Mouse (Mus musculus): Measurements from ENCODE around the gene Dguok. TPM values are rescaled to one million over a fixed set of nuclear protein-coding genes. Genes with fewer than 3 reads are reported as not detected.

Gene Dguok
- polyA plus RNA-seq (2012; rRNA removed) (89.0 and 104 TPM in 2 replicates), polyA plus RNA-seq (2014; fragmentation: Nextera tagmentation; extraction: Ambion mirVana) (77.0 and 87.0 TPM in 2 replicates)

- H3K27me3 ChIP-seq (ENCODE audit: control insufficient read depth, insufficient read depth, low read length) = no peaks in the 10 kb centered on the region
- no peaks in the 10 kb centered on the region for H3K36me3 ChIP-seq (ENCODE audit: control insufficient read depth, insufficient read depth, low read length)
- DNase-seq (ENCODE audit: low spot score) = peak; percentile 99
- ATAC-seq (ENCODE audit: low FRiP score, low read depth) = peak; percentile 99
- under 1% methylated on average over 53 of the region's 54 CpGs for WGBS
- H3K27ac ChIP-seq (replicated peaks; ENCODE audit: low read depth, low read length) = peak within 1 kb of the TSS; percentile 96
- H3K4me3 ChIP-seq (replicated peaks; ENCODE audit: low read length) = peak within 1 kb of the TSS; percentile 79
- peaks cover 7% of the 10 kb centered on the region; the same call in 1 of the 2 replicates for H3K4me1 ChIP-seq (ENCODE audit: control insufficient read depth, insufficient read depth, low read length)
- H3K9ac ChIP-seq (ENCODE audit: low read depth, low read length, severe bottlenecking) = peak within 1 kb of the TSS; percentile 83
- no peaks in the 10 kb centered on the region for H3K9me3 ChIP-seq (ENCODE audit: control insufficient read depth, low read length)
- TF ChIP-seq POLR2A (IDR thresholded peaks at IDR 0.05; ENCODE audit: borderline replicate concordance, extremely low read depth, insufficient read depth, insufficient read length) = peak; percentile 86; the same call in 1 of the 2 replicates
- peak within 1 kb of the TSS; percentile 48 for H3K4me2 ChIP-seq (replicated peaks; ENCODE audit: low read depth, low read length, severe bottlenecking)
These were observed at the start of gene Dguok for GRCm38 (mm10) chr6:83506258-83507167. Gene Dguok, minus strand, starts transcription at chr6:83506969.

- TF ChIP-seq POLR2A (IDR thresholded peaks at IDR 0.05; ENCODE audit: borderline replicate concordance, extremely low read depth, insufficient read depth, insufficient read length) = no peak
- no peak for ATAC-seq (ENCODE audit: low FRiP score, low read depth)
- no peak overlapping the region for H3K9ac ChIP-seq (ENCODE audit: low read depth, low read length, severe bottlenecking)
These were observed 49.2 kb upstream of the Dguok start for GRCm38 (mm10) chr6:83555972-83556371.

DNA sequence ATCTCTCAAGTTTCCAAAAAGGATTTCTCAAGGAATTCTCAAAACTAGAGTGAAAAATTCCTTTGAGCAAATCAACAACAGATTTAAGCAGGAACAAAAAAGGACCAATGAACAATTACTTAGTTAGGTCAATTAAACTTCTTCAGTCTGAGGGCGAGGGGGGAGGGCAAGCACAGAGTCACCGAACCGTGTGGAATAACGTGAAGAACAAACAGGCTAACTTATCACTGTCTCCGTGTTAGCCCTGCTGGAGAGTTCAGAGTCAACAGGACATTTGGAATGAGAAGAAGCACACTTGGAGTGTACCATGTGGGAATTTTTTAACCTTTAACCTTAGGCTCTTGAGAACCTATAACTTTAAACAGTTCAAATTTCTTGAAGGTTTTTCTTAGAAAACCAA is 41.6 kb upstream of the Dguok start:
- DNase-seq (ENCODE audit: low spot score) = no peak
- no peak for ATAC-seq (ENCODE audit: low FRiP score, low read depth)
- no peak for TF ChIP-seq POLR2A (IDR thresholded peaks at IDR 0.05; ENCODE audit: borderline replicate concordance, extremely low read depth, insufficient read depth, insufficient read length)
- 69% methylated on average over 5 of the region's 5 CpGs for WGBS
- H3K4me1 ChIP-seq (ENCODE audit: control insufficient read depth, insufficient read depth, low read length) = no peaks in the 10 kb centered on the region
- H3K4me2 ChIP-seq (replicated peaks; ENCODE audit: low read depth, low read length, severe bottlenecking) = no peak overlapping the region
- H3K9ac ChIP-seq (ENCODE audit: low read depth, low read length, severe bottlenecking) = no peak overlapping the region
- H3K27ac ChIP-seq (replicated peaks; ENCODE audit: low read depth, low read length) = no peak overlapping the region
- H3K36me3 ChIP-seq (ENCODE audit: control insufficient read depth, insufficient read depth, low read length) = peaks cover 32% of the 10 kb centered on the region
- H3K9me3 ChIP-seq (ENCODE audit: control insufficient read depth, low read length) = no peaks in the 10 kb centered on the region
- no peak overlapping the region for H3K4me3 ChIP-seq (replicated peaks; ENCODE audit: low read length)
- no peaks in the 10 kb centered on the region for H3K27me3 ChIP-seq (ENCODE audit: control insufficient read depth, insufficient read depth, low read length)

More at GRCm38 (mm10) chr6:83555972-83556371, 49.2 kb upstream of the Dguok start:
- Histone ChIP-seq H3K27ac (replicated peaks; ENCODE audit: low read depth, low read length) (no peak overlapping the region), H3K9me3 (ENCODE audit: control insufficient read depth, low read length) (no peaks in the 10 kb centered on the region), H3K4me3 (replicated peaks; ENCODE audit: low read length) (no peak overlapping the region), H3K4me1 (ENCODE audit: control insufficient read depth, insufficient read depth, low read length) (no peaks in the 10 kb centered on the region), H3K4me2 (replicated peaks; ENCODE audit: low read depth, low read length, severe bottlenecking) (no peak overlapping the region), H3K27me3 (ENCODE audit: control insufficient read depth, insufficient read depth, low read length) (no peaks in the 10 kb centered on the region), H3K36me3 (ENCODE audit: control insufficient read depth, insufficient read depth, low read length) (peaks cover 55% of the 10 kb centered on the region)
- DNase-seq (ENCODE audit: low spot score) = no peak
- 90% methylated on average over 6 of the region's 6 CpGs for WGBS

- 0 out of 2 replicates have a peak, but pooled peaks cover 3% of the 10 kb centered on the region for H3K4me1 ChIP-seq (ENCODE audit: control insufficient read depth, insufficient read depth, low read length)
- H3K9ac ChIP-seq (ENCODE audit: low read depth, low read length, severe bottlenecking) = no peak overlapping the region
- DNase-seq (ENCODE audit: low spot score) = no peak
- 84% methylated on average over 3 of the region's 3 CpGs for WGBS
- H3K27ac ChIP-seq (replicated peaks; ENCODE audit: low read depth, low read length) = no peak overlapping the region
- no peak overlapping the region for H3K4me3 ChIP-seq (replicated peaks; ENCODE audit: low read length)
- H3K9me3 ChIP-seq (ENCODE audit: control insufficient read depth, low read length) = no peaks in the 10 kb centered on the region
- ATAC-seq (ENCODE audit: low FRiP score, low read depth) = no peak
- H3K4me2 ChIP-seq (replicated peaks; ENCODE audit: low read depth, low read length, severe bottlenecking) = no peak overlapping the region
- TF ChIP-seq POLR2A (IDR thresholded peaks at IDR 0.05; ENCODE audit: borderline replicate concordance, extremely low read depth, insufficient read depth, insufficient read length) = no peak
- H3K27me3 ChIP-seq (ENCODE audit: control insufficient read depth, insufficient read depth, low read length) = no peaks in the 10 kb centered on the region
- H3K36me3 ChIP-seq (ENCODE audit: control insufficient read depth, insufficient read depth, low read length) = peaks cover 21% of the 10 kb centered on the region
These were observed 39.0 kb upstream of the Dguok start for GRCm38 (mm10) chr6:83545778-83546177.

- H3K4me1 ChIP-seq (ENCODE audit: control insufficient read depth, insufficient read depth, low read length) = peaks cover 5% of the 10 kb centered on the region; the same call in 1 of the 2 replicates
- H3K27me3 ChIP-seq (ENCODE audit: control insufficient read depth, insufficient read depth, low read length) = no peaks in the 10 kb centered on the region
- no peak overlapping the region for H3K4me3 ChIP-seq (replicated peaks; ENCODE audit: low read length)
- no peak overlapping the region for H3K9ac ChIP-seq (ENCODE audit: low read depth, low read length, severe bottlenecking)
- DNase-seq (ENCODE audit: low spot score) = peak; percentile 86
- H3K9me3 ChIP-seq (ENCODE audit: control insufficient read depth, low read length) = no peaks in the 10 kb centered on the region
- H3K4me2 ChIP-seq (replicated peaks; ENCODE audit: low read depth, low read length, severe bottlenecking) = no peak overlapping the region
- no peak for TF ChIP-seq POLR2A (IDR thresholded peaks at IDR 0.05; ENCODE audit: borderline replicate concordance, extremely low read depth, insufficient read depth, insufficient read length)
- peak overlapping the region; percentile 73 for H3K27ac ChIP-seq (replicated peaks; ENCODE audit: low read depth, low read length)
- WGBS = 66% methylated on average over 11 of the region's 11 CpGs
- ATAC-seq (ENCODE audit: low FRiP score, low read depth) = peak; percentile 80
- H3K36me3 ChIP-seq (ENCODE audit: control insufficient read depth, insufficient read depth, low read length) = peaks cover 16% of the 10 kb centered on the region
These were observed 35.1 kb upstream of the Dguok start for GRCm38 (mm10) chr6:83541756-83542456.
